Mouse (Mus musculus): ENCODE data around the gene Gm9758. TPM values are rescaled to one million over a fixed set of nuclear protein-coding genes. Genes with fewer than 3 reads are reported as not detected.
"Not testable (repeated sequence)": the region's sequence is repeated elsewhere in the genome, so short reads cannot be mapped to it uniquely, and the experiment has no call there.

Gene Gm9758
- total RNA-seq (2021), result not detected
- long read RNA-seq, experiment 1, result 0 reads
- long read RNA-seq, experiment 2, result 0 reads

DNA sequence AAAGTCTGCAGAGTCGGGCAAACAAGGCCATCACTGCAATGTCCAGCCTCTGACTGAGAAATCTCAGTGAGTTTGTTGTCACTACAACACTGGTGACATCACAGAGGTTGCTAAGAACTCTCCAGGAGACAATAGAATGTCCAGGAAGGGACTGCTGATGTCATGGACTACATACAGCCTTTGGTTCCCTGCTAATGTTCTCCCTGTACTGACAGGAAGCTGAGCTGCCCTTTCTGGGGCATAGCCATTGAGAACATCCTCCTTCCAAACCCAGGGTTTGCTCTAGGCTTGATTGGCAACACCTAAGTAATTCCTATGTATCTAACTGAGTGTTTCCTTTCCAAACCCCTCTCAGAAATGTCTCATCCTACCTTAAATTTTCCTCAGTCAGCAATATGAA is at the start of gene Gm9758:
TSS of gene Gm9758 (minus strand) at position 101 of the 400 bp plus-strand sequence.
- intact Hi-C loops (cut with DNase I; ENCODE audit: low total_unique reads); DNase-seq: not testable (repeated sequence)

GRCm38 (mm10) chr5:14963821-14964220 is 49.1 kb upstream of the Gm9758 start:
- intact Hi-C loops (cut with DNase I; ENCODE audit: low total_unique reads), result not testable (repeated sequence)

DNA sequence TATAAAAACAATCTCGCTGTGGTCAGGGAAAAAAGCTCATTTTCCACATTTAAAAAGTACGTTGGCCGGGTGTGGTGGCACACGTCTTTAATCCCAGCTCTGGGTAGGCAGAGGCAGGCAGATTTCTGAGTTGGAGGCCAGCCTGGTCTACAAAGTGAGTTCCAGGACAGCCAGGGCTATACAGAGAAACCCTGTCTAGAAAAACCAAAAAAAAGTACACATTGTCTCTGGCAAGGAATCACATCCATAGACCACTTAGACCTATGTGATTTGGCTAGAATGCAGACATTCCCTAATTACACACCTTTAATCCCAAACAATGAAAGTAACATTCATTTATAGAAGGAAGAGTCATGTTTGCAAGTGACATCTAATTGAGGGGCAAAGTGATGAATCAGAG is 46.8 kb upstream of the Gm9758 start:
- DNase-seq; intact Hi-C loops (cut with DNase I; ENCODE audit: low total_unique reads): not testable (repeated sequence)

More at GRCm38 (mm10) chr5:14963821-14964220, 49.1 kb upstream of the Gm9758 start:
- not testable (repeated sequence) for DNase-seq

DNA sequence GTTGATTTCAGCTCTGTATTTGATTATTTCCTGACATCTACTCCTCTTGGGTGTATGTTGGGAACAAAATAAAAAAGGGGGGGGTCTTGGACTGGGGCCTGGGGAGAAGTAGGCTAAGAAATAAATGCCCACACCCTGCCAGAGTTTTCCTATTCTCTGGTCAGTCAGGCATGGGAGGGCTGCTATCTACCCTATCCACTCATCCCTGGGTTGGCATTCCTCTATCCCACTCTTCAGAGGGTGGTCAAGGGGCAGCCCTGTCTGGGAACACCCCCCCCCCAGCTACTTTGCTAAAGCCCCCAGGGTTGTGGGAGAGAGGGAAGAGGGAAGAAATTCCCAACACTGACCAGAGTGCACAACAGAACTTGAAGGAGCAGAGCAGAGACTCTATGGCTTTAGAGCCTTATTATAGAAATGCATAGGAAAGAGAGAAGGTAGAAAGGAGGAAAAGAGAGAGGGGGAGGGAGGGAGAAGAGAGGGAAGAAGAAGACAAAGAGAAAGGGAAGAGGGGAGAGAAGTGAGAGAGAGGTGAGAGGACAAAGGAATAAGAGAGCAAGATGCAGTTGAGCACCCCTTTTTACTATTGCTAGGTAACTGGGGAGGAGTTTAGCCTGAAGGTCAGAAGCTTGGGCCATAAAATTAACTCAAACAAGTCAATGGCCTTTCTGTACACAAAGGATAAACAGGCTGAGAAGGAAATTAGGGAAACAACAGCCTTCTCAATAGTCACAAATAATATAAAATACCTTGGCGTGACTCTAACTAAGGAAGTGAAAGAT is 41.4 kb upstream of the Gm9758 start:
- intact Hi-C loops (cut with DNase I; ENCODE audit: low total_unique reads); DNase-seq: not testable (repeated sequence)

GRCm38 (mm10) chr5:14953587-14953986 is 38.9 kb upstream of the Gm9758 start:
- intact Hi-C loops (cut with DNase I; ENCODE audit: low total_unique reads), result not testable (repeated sequence)

DNA sequence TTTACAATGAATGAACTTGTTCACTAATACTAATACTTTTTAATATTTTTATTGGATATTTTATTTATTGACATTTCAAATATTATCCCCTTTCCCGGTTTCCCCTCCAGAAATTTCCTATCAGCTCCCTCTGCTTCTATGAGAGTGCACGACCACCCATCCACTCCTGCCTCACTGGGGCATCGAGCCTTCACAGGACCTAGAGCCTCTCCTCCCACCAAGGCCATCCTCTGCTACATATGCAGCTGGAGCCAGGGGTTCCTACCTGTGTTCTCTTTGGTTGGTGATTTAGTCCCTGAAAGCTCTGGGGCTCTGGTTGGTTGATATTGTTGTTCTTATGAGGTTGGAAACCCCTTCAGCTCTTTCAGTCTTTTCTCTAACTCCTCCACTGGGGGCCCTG is 38.0 kb upstream of the Gm9758 start:
- intact Hi-C loops (cut with DNase I; ENCODE audit: low total_unique reads); DNase-seq: not testable (repeated sequence)

More at GRCm38 (mm10) chr5:14953587-14953986, 38.9 kb upstream of the Gm9758 start:
- not testable (repeated sequence) for DNase-seq

DNA sequence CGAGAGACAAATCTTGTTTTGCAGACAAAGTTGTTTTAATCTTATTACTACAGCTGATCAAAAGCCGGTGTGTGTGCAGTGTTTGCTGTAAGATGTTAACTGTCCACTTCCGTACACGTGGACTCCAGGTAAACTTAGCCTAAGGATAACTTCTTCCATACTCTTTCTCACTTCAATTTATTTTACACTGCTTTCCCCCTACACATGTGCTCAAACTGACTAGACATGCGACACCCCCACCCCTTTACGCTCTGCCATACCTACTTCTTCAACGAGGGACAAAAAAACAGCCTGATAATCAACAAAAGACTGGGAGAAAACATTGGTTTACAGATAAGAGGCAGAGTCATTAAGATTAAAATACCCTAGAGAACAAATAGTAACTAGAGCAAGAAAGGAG is 37.1 kb upstream of the Gm9758 start:
- intact Hi-C loops (cut with DNase I; ENCODE audit: low total_unique reads); DNase-seq: not testable (repeated sequence)

GRCm38 (mm10) chr5:14947482-14948198 is 32.9 kb upstream of the Gm9758 start:
- DNase-seq; intact Hi-C loops (cut with DNase I; ENCODE audit: low total_unique reads): not testable (repeated sequence)

- intact Hi-C loops (cut with DNase I; ENCODE audit: low total_unique reads); DNase-seq: not testable (repeated sequence)
Measured at GRCm38 (mm10) chr5:14945524-14945923, 30.8 kb upstream of the Gm9758 start.

DNA sequence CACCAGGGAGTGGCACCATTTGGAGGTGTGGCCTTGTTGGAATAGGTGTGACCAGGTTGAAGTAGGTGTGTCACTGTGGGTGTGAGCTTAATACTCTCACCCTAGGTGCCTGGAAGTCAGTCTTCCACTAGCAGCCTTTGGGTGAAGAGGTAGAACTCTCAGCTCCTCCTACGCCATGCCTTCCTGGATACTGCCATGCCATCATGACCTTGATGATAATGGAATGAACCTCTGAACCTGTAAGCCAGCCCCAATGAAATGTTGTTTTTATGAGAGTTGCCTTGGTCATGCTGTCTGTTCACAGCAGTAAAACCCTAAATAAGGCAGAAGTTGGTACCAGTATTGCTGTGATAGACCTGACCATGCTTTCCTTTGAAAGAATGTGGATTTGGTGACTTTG is 26.3 kb upstream of the Gm9758 start:
- intact Hi-C loops (cut with DNase I; ENCODE audit: low total_unique reads); DNase-seq: not testable (repeated sequence)

GRCm38 (mm10) chr5:14938329-14938728 is 23.6 kb upstream of the Gm9758 start, which contains the start of gene Speer4e:
TSS of gene Speer4e (minus strand) at chr5:14938429.
- DNase-seq; intact Hi-C loops (cut with DNase I; ENCODE audit: low total_unique reads): not testable (repeated sequence)

GRCm38 (mm10) chr5:14933721-14934120 is 19.0 kb upstream of the Gm9758 start:
- intact Hi-C loops (cut with DNase I; ENCODE audit: low total_unique reads); DNase-seq: not testable (repeated sequence)

GRCm38 (mm10) chr5:14927047-14927446 is 12.3 kb upstream of the Gm9758 start:
- intact Hi-C loops (cut with DNase I; ENCODE audit: low total_unique reads); DNase-seq: not testable (repeated sequence)

- intact Hi-C loops (cut with DNase I; ENCODE audit: low total_unique reads); DNase-seq: not testable (repeated sequence)
Measured at GRCm38 (mm10) chr5:14914361-14914760, 338 bp downstream of the Gm9758 start.

DNA sequence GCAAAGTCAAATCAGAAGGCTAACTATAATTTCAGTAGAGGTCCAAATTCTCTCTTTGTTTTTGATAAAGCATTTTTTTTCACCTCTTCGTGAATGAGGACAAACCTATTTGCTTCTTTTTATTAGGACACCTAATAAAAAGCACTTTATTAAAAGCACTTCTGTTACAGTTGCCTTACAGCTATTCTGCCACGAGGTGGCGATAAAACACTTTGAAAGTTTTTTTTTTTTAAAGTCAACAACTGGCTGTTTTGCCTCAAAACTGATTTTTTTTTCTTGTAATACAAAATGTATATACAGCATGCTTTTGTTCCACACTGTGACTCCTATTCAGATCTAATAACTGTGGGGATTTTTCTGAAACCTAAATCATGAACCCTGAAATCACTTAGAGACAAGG is 11.2 kb downstream of the Gm9758 start:
- intact Hi-C loops (cut with DNase I; ENCODE audit: low total_unique reads); DNase-seq: not testable (repeated sequence)

DNA sequence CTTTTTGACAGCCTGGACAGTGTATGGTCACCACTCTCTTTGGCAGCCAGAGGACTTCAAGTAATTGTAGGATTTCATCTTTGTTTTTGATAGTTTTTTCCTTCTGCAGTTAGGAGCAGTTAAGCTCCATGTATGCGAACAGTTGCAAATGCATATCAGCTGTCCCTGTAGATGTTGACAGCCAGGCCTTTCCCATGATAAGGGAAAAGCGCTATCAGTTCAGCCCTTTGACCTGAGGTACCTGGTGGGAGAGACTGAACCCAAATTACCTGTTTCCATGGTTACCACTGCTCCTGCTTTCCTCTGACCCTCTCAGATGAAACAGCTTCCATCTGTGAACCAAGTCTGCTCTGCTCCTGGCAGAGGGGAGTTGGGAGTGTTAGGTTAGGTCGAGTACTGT is 22.5 kb downstream of the Gm9758 start:
- DNase-seq, result no peak
- intact Hi-C loops (cut with DNase I; ENCODE audit: low total_unique reads), result no loop called here

- DNase-seq; intact Hi-C loops (cut with DNase I; ENCODE audit: low total_unique reads): not testable (repeated sequence)
Measured at GRCm38 (mm10) chr5:14885291-14885690, 29.4 kb downstream of the Gm9758 start.

Measured in gastrocnemius, postnatal 14 days (tissue).